Mouse (Mus musculus): ENCODE data around the gene Lmf1. TPM values are rescaled to one million over a fixed set of nuclear protein-coding genes. Genes with fewer than 3 reads are reported as not detected.
A peak's percentile ranks its signal among the peaks of the same experiment; 100 is the strongest.

Gene Lmf1
- polyA plus RNA-seq, 1 experiment from 2014 or later = 36.9 TPM

- WGBS = 12% methylated on average over 29 of the region's 29 CpGs
- H3K9me3 ChIP-seq (replicated peaks; ENCODE audit: control insufficient read depth, low read length) = no peaks in the 10 kb centered on the region
- peak overlapping the region; percentile 68 for H3K4me2 ChIP-seq (ENCODE audit: low read depth, low read length)
- peak overlapping the region; percentile 45 for H3K9ac ChIP-seq (ENCODE audit: low read length)
- ATAC-seq (replicated peaks; ENCODE audit: extremely low read depth, insufficient read depth, low FRiP score) = no peak; the same call in 1 of the 2 replicates
- H3K27me3 ChIP-seq (ENCODE audit: control insufficient read depth, insufficient read depth, low read length) = 0 out of 2 replicates have a peak, but pooled peaks cover 2% of the 10 kb centered on the region
- H3K36me3 ChIP-seq (ENCODE audit: control insufficient read depth, insufficient read depth) = no peaks in the 10 kb centered on the region
- H3K4me1 ChIP-seq (ENCODE audit: control insufficient read depth, insufficient read depth, low read length) = peaks cover 17% of the 10 kb centered on the region
- peak overlapping the region; percentile 42 for H3K4me3 ChIP-seq (ENCODE audit: low read length)
- no peak overlapping the region for H3K27ac ChIP-seq (ENCODE audit: low read length)
These were observed 22.9 kb upstream of the Lmf1 start for GRCm38 (mm10) chr17:25555666-25556629.

GRCm38 (mm10) chr17:25556630-25557354, 22.1 kb upstream of the Lmf1 start:
- Histone ChIP-seq H3K27me3 (ENCODE audit: control insufficient read depth, insufficient read depth, low read length) (0 out of 2 replicates have a peak, but pooled peaks cover 2% of the 10 kb centered on the region), H3K27ac (ENCODE audit: low read length) (no peak overlapping the region), H3K36me3 (ENCODE audit: control insufficient read depth, insufficient read depth) (no peaks in the 10 kb centered on the region), H3K9ac (ENCODE audit: low read length) (peak overlapping the region; percentile 45), H3K4me1 (ENCODE audit: control insufficient read depth, insufficient read depth, low read length) (peaks cover 17% of the 10 kb centered on the region), H3K4me2 (ENCODE audit: low read depth, low read length) (peak overlapping the region; percentile 68), H3K9me3 (replicated peaks; ENCODE audit: control insufficient read depth, low read length) (no peaks in the 10 kb centered on the region), H3K4me3 (ENCODE audit: low read length) (peak overlapping the region; percentile 42)
- WGBS = 12% methylated on average over 21 of the region's 21 CpGs
- no peak for ATAC-seq (replicated peaks; ENCODE audit: extremely low read depth, insufficient read depth, low FRiP score)

- Histone ChIP-seq H3K27ac (ENCODE audit: low read length) (no peak overlapping the region), H3K36me3 (ENCODE audit: control insufficient read depth, insufficient read depth) (no peaks in the 10 kb centered on the region), H3K4me3 (ENCODE audit: low read length) (no peak overlapping the region), H3K27me3 (ENCODE audit: control insufficient read depth, insufficient read depth, low read length) (0 out of 2 replicates have a peak, but pooled peaks cover 2% of the 10 kb centered on the region), H3K4me1 (ENCODE audit: control insufficient read depth, insufficient read depth, low read length) (peaks cover 19% of the 10 kb centered on the region), H3K4me2 (ENCODE audit: low read depth, low read length) (no peak overlapping the region), H3K9ac (ENCODE audit: low read length) (no peak overlapping the region), H3K9me3 (replicated peaks; ENCODE audit: control insufficient read depth, low read length) (no peaks in the 10 kb centered on the region)
- 62% methylated on average over 4 of the region's 4 CpGs for WGBS
- no peak for ATAC-seq (replicated peaks; ENCODE audit: extremely low read depth, insufficient read depth, low FRiP score)
These were observed 19.3 kb upstream of the Lmf1 start for GRCm38 (mm10) chr17:25559634-25560033.

- no peak overlapping the region for H3K27ac ChIP-seq (ENCODE audit: low read length)
- 0 out of 2 replicates have a peak, but pooled peaks cover 2% of the 10 kb centered on the region for H3K27me3 ChIP-seq (ENCODE audit: control insufficient read depth, insufficient read depth, low read length)
- H3K9me3 ChIP-seq (replicated peaks; ENCODE audit: control insufficient read depth, low read length) = no peaks in the 10 kb centered on the region
- peaks cover 23% of the 10 kb centered on the region for H3K4me1 ChIP-seq (ENCODE audit: control insufficient read depth, insufficient read depth, low read length)
- WGBS = 26% methylated on average over 5 of the region's 5 CpGs
- H3K9ac ChIP-seq (ENCODE audit: low read length) = 0 out of 2 replicates have a peak overlapping the region, but pooled peaks have one; percentile 8
- no peak for ATAC-seq (replicated peaks; ENCODE audit: extremely low read depth, insufficient read depth, low FRiP score)
- H3K4me3 ChIP-seq (ENCODE audit: low read length) = no peak overlapping the region
- H3K4me2 ChIP-seq (ENCODE audit: low read depth, low read length) = no peak overlapping the region
- no peaks in the 10 kb centered on the region for H3K36me3 ChIP-seq (ENCODE audit: control insufficient read depth, insufficient read depth)
These were observed 18.2 kb upstream of the Lmf1 start for GRCm38 (mm10) chr17:25560554-25561222.

- Histone ChIP-seq H3K36me3 (ENCODE audit: control insufficient read depth, insufficient read depth) (no peaks in the 10 kb centered on the region), H3K4me1 (ENCODE audit: control insufficient read depth, insufficient read depth, low read length) (peaks cover 16% of the 10 kb centered on the region), H3K4me2 (ENCODE audit: low read depth, low read length) (no peak overlapping the region), H3K9me3 (replicated peaks; ENCODE audit: control insufficient read depth, low read length) (no peaks in the 10 kb centered on the region), H3K27me3 (ENCODE audit: control insufficient read depth, insufficient read depth, low read length) (0 out of 2 replicates have a peak, but pooled peaks cover 2% of the 10 kb centered on the region), H3K9ac (ENCODE audit: low read length) (no peak overlapping the region), H3K27ac (ENCODE audit: low read length) (no peak overlapping the region), H3K4me3 (ENCODE audit: low read length) (no peak overlapping the region)
- WGBS = 68% methylated on average over 16 of the region's 16 CpGs
- no peak for ATAC-seq (replicated peaks; ENCODE audit: extremely low read depth, insufficient read depth, low FRiP score)
These were observed 17.5 kb upstream of the Lmf1 start for GRCm38 (mm10) chr17:25561223-25562028.

- Histone ChIP-seq H3K9me3 (replicated peaks; ENCODE audit: control insufficient read depth, low read length) (no peaks in the 10 kb centered on the region), H3K27me3 (ENCODE audit: control insufficient read depth, insufficient read depth, low read length) (peaks cover 18% of the 10 kb centered on the region), H3K27ac (ENCODE audit: low read length) (no peak overlapping the region), H3K9ac (ENCODE audit: low read length) (no peak overlapping the region), H3K4me1 (ENCODE audit: control insufficient read depth, insufficient read depth, low read length) (peaks cover 10% of the 10 kb centered on the region), H3K4me2 (ENCODE audit: low read depth, low read length) (no peak overlapping the region), H3K4me3 (ENCODE audit: low read length) (no peak overlapping the region), H3K36me3 (ENCODE audit: control insufficient read depth, insufficient read depth) (no peaks in the 10 kb centered on the region)
- ATAC-seq (replicated peaks; ENCODE audit: extremely low read depth, insufficient read depth, low FRiP score) = no peak
- WGBS = 67% methylated on average over 5 of the region's 5 CpGs
These were observed 14.4 kb upstream of the Lmf1 start for GRCm38 (mm10) chr17:25564481-25564880.

- 15% methylated on average over 6 of the region's 6 CpGs for WGBS
- Histone ChIP-seq H3K27ac (ENCODE audit: low read length) (no peak overlapping the region), H3K4me3 (ENCODE audit: low read length) (no peak overlapping the region), H3K36me3 (ENCODE audit: control insufficient read depth, insufficient read depth) (no peaks in the 10 kb centered on the region), H3K9ac (ENCODE audit: low read length) (0 out of 2 replicates have a peak overlapping the region, but pooled peaks have one; percentile 16), H3K27me3 (ENCODE audit: control insufficient read depth, insufficient read depth, low read length) (peaks cover 26% of the 10 kb centered on the region), H3K9me3 (replicated peaks; ENCODE audit: control insufficient read depth, low read length) (no peaks in the 10 kb centered on the region), H3K4me1 (ENCODE audit: control insufficient read depth, insufficient read depth, low read length) (peaks cover 15% of the 10 kb centered on the region), H3K4me2 (ENCODE audit: low read depth, low read length) (no peak overlapping the region)
- no peak for ATAC-seq (replicated peaks; ENCODE audit: extremely low read depth, insufficient read depth, low FRiP score)
These were observed 13.6 kb upstream of the Lmf1 start for GRCm38 (mm10) chr17:25565244-25565643.
